Mouse (Mus musculus) hindbrain, postnatal 0 days (tissue): Measurements from ENCODE around the gene Capn15. TPM values are rescaled to one million over a fixed set of nuclear protein-coding genes. Genes with fewer than 3 reads are reported as not detected.

Source experiments
- ATAC-seq: fragments of 200-750 bp; cut with Nextera tagmentation; 2 replicates; pipeline ENCODE4 v1.8.0; 2017; ENCODE audit warnings: mild to moderate bottlenecking, moderate TSS enrichment, moderate library complexity
- DNase-seq: peaks from one replicate; pipeline ENCODE4 v3.0.0-alpha.2; 2015; ENCODE audit warnings: low spot score
- H3K27ac ChIP-seq: fragments of 300-500 bp; sonication (generic); 2 replicates; pipeline ENCODE4 v1.5.1; 2014; ENCODE audit warnings: mild to moderate bottlenecking
- H3K27me3 ChIP-seq: fragments of 300-500 bp; sonication (generic); 2 replicates; pipeline ENCODE4 v1.6.1; 2014; ENCODE audit warnings: low read length, mixed read lengths; ENCODE audit not compliant: insufficient read depth
- H3K36me3 ChIP-seq: fragments of 300-500 bp; sonication (generic); 2 replicates; pipeline ENCODE4 v1.6.1; 2014; ENCODE audit warnings: low read length, mixed read lengths; ENCODE audit not compliant: insufficient read depth
- H3K4me1 ChIP-seq: fragments of 300-500 bp; sonication (generic); 2 replicates; pipeline ENCODE4 v1.6.1; 2014; ENCODE audit warnings: antibody characterized with exemption, low read length, mixed read lengths; ENCODE audit not compliant: insufficient read depth
- H3K4me2 ChIP-seq: fragments of 300-500 bp; sonication (generic); 2 replicates; pipeline ENCODE4 v1.6.1; 2014; ENCODE audit warnings: low read depth, mild to moderate bottlenecking, low read length, moderate library complexity, mixed read lengths
- H3K4me3 ChIP-seq: fragments of 300-500 bp; sonication (generic); 2 replicates; pipeline ENCODE4 v1.5.1; 2014; ENCODE audit warnings: low read length
- H3K9ac ChIP-seq: fragments of 300-500 bp; sonication (generic); replicated peaks from 2 replicates; pipeline ENCODE4 v1.6.1; 2014; ENCODE audit warnings: mild to moderate bottlenecking, low read length, moderate library complexity, mixed read lengths
- H3K9me3 ChIP-seq: fragments of 300-500 bp; sonication (generic); 2 replicates; pipeline ENCODE4 v1.6.1; 2016; ENCODE audit warnings: low read length, mixed read lengths
- CTCF ChIP-seq: IDR thresholded peaks from 2 replicates; pipeline ENCODE4 v1.5.1; 2016; ENCODE audit warnings: antibody characterized with exemption, control low read depth, low read depth
- WGBS: fragments of 180-500 bp; shearing (Covaris S2); extraction: QIAGEN DNeasy Blood & Tissue Kit; methylation state at CpG from one replicate; pipeline ENCODE4 v1.1.7; 2014; 5-methylcytosine and 5-hydroxymethylcytosine counted together
- polyA plus RNA-seq: library from polyadenylated mRNA; unstranded; fragments of >200 nt; fragmentation: Nextera tagmentation; extraction: Ambion mirVana; gene quantifications from 2 replicates; pipeline ENCODE4 v1.2.1, GENCODE M21; 2015
- total RNA-seq: library from RNA; depleted of rRNA; stranded (reverse); fragments of >200 nt; gene quantifications from 2 replicates; pipeline ENCODE4 v1.2.3, GENCODE M21; 2014; rRNA removed

The Capn15 gene
- total RNA-seq (35.1 and 41.4 TPM in 2 replicates), polyA plus RNA-seq (19.0 and 20.1 TPM in 2 replicates)

GRCm38 (mm10) chr17:25985306-25986294 is at the start of gene Capn15:
Gene Capn15 (minus strand): TSS chr17:25985796.
- Histone ChIP-seq H3K36me3 (peaks cover 6% of the 10 kb centered on the region), H3K27me3 (no peaks in the 10 kb centered on the region), H3K4me2 (peak within 1 kb of the TSS; percentile 85), H3K27ac (peak within 1 kb of the TSS; percentile 83), H3K4me1 (peaks cover 16% of the 10 kb centered on the region), H3K9ac (peak within 1 kb of the TSS; percentile 84), H3K4me3 (peak within 1 kb of the TSS; percentile 89), H3K9me3 (no peaks in the 10 kb centered on the region)
- DNase-seq (peak; percentile 98), ATAC-seq (peak; percentile 99)
- WGBS: under 1% methylated on average over 91 of the region's 91 CpGs
- no peak for TF ChIP-seq CTCF

DNA sequence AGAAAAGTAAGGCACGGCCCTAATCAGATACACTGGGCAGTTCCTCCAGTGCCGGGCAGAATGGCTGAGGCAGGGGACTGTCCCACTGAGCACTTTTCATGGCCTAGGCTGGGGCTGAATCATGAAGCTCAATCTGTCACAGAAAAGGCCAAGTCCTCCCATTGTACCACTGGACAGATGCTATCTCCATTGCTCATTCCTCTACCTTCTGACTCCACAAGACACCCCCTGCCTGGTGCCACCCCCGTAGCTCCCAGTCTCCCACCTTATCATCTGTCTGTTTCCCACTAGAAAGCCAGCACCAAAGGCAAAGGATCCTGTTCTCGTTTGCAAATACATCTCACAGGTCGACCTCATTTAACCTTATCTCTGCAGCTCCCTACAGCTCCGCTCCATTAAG is 46.4 kb upstream of the Capn15 start:
- no peak for TF ChIP-seq CTCF
- no peak overlapping the region for H3K4me3 ChIP-seq
- 79% methylated on average over 6 of the region's 6 CpGs for WGBS
- no peaks in the 10 kb centered on the region for H3K4me1 ChIP-seq
- no peak overlapping the region for H3K4me2 ChIP-seq
- no peak for ATAC-seq
- H3K9ac ChIP-seq: no peak overlapping the region
- H3K36me3 ChIP-seq: 0 out of 2 replicates have a peak, but pooled peaks cover 8% of the 10 kb centered on the region
- H3K27me3 ChIP-seq: no peaks in the 10 kb centered on the region
- no peaks in the 10 kb centered on the region for H3K9me3 ChIP-seq
- peak overlapping the region; percentile 36; the same call in 1 of the 2 replicates for H3K27ac ChIP-seq
- DNase-seq: no peak

GRCm38 (mm10) chr17:26031583-26031982 is 46.0 kb upstream of the Capn15 start:
- no peaks in the 10 kb centered on the region for H3K4me1 ChIP-seq
- ATAC-seq: no peak
- no peaks in the 10 kb centered on the region for H3K27me3 ChIP-seq
- H3K9ac ChIP-seq: no peak overlapping the region
- H3K36me3 ChIP-seq: 0 out of 2 replicates have a peak, but pooled peaks cover 8% of the 10 kb centered on the region
- TF ChIP-seq CTCF: no peak
- no peak overlapping the region for H3K4me3 ChIP-seq
- H3K27ac ChIP-seq: peak overlapping the region; percentile 36; the same call in 1 of the 2 replicates
- no peak overlapping the region for H3K4me2 ChIP-seq
- no peaks in the 10 kb centered on the region for H3K9me3 ChIP-seq
- DNase-seq: peak; percentile 43
- WGBS: 77% methylated on average over 5 of the region's 5 CpGs

DNA sequence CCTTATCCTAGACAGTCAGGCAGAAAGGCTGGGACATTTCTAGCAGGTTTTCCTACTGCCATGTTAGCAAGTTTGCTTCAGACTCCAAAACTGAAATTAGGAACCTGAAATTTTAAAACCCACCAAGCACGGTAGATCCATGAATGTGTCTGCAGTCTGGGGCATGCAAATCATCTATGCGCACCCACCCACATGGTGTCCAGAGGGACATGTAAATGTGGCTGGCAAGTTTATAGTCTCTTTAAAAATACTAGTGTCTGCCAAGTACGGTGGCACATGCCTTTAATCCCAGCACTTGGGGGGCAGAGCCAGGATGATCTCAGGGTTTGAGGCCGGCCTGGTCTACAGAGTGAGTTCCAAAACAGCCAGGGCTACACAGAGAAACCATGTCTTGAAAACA is 42.7 kb upstream of the Capn15 start:
- no peak overlapping the region for H3K4me3 ChIP-seq
- H3K36me3 ChIP-seq: no peaks in the 10 kb centered on the region; the same call in 1 of the 2 replicates
- DNase-seq (no peak), ATAC-seq (no peak)
- no peaks in the 10 kb centered on the region for H3K27me3 ChIP-seq
- no peak overlapping the region for H3K4me2 ChIP-seq
- H3K9ac ChIP-seq: no peak overlapping the region
- 69% methylated on average over 4 of the region's 4 CpGs for WGBS
- no peaks in the 10 kb centered on the region for H3K9me3 ChIP-seq
- H3K27ac ChIP-seq: 0 out of 2 replicates have a peak overlapping the region, but pooled peaks have one; percentile 36
- TF ChIP-seq CTCF: no peak
- H3K4me1 ChIP-seq: no peaks in the 10 kb centered on the region

GRCm38 (mm10) chr17:26024674-26025073 is 39.1 kb upstream of the Capn15 start:
- 94% methylated on average over 9 of the region's 9 CpGs for WGBS
- Histone ChIP-seq H3K27me3 (no peaks in the 10 kb centered on the region), H3K9me3 (no peaks in the 10 kb centered on the region), H3K4me3 (no peak overlapping the region), H3K9ac (no peak overlapping the region), H3K4me2 (no peak overlapping the region), H3K36me3 (no peaks in the 10 kb centered on the region; the same call in 1 of the 2 replicates), H3K4me1 (no peaks in the 10 kb centered on the region), H3K27ac (no peak overlapping the region)
- DNase-seq: no peak
- TF ChIP-seq CTCF: no peak
- ATAC-seq: no peak

- ATAC-seq (no peak), DNase-seq (no peak)
- WGBS: 84% methylated on average over 8 of the region's 8 CpGs
- H3K27me3 ChIP-seq: no peaks in the 10 kb centered on the region
- no peak overlapping the region for H3K27ac ChIP-seq
- H3K36me3 ChIP-seq: no peaks in the 10 kb centered on the region; the same call in 1 of the 2 replicates
- no peaks in the 10 kb centered on the region for H3K9me3 ChIP-seq
- H3K9ac ChIP-seq: no peak overlapping the region
- no peak for TF ChIP-seq CTCF
- no peak overlapping the region for H3K4me3 ChIP-seq
- no peak overlapping the region for H3K4me2 ChIP-seq
- H3K4me1 ChIP-seq: no peaks in the 10 kb centered on the region
Observed at GRCm38 (mm10) chr17:26023966-26024365, 38.4 kb upstream of the Capn15 start.
